Mouse (Mus musculus) ovary, postnatal 10 days (tissue): ENCODE results near the gene Zfp609.
"Not testable (repeated sequence)": the region's sequence is repeated elsewhere in the genome, so short reads cannot be mapped to it uniquely, and the experiment has no call there.

Experiments used
- DNase-seq: peaks from one replicate; pipeline ENCODE4 v3.0.0; 2022; ENCODE audit warnings: low spot score

Zfp609 gene

DNA sequence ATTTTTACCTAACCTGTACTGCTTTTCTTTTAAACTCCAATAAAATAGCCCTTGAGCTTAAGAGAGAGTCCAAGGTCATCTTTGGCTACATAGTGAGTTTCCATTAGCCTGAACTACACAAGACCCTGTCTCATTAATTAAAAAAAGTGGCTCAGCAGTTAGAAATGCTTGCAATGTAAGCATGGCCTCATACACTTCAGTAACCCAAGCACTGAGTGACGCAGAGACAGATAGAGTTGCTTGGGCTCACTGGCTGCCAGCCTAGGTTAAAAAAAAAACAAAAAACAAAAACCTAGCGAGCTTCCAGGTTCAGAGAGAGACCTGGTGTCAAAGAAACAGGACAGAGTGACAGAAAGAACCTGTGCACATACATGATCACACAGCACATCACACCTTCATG is 14.5 kb downstream of the Zfp609 start:
- DNase-seq = no peak

DNA sequence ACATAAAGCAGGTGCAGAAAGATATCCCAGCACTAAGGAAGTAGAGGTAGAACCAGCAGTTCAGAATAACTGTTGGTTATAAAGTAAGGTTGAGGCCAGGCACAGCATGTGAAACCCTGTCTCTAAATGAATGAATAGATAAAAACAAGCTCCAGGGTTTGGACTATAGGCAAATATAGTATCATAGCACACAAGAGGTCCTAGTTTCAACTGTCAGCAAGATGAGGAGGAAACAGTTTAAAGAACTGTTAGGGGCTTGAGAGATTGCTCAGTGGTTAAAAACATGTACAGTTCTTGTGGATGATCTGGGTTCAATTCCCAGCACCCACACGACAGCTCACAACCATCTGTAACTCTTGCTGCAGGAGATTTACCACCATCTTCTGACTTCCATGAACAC is 15.6 kb downstream of the Zfp609 start:
- DNase-seq = no peak

DNA sequence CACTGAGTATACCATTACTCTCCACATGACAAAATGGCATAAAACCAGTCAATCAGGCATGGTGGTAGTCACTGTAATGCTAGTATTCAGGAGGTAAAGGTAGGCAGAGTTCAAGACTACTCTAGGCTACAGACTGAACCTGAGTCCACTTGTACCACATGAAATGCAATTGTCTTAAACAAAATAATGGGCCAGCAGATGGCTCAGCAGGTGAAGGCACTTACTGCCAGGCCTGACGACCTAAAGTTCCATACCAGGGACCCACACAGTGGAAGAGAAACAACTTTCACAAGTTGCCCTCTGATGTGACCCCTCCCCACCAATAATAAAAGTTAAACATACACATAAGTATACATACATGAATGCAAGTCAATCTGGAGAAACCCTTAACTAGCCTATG is 19.5 kb downstream of the Zfp609 start:
- DNase-seq = no peak

DNA sequence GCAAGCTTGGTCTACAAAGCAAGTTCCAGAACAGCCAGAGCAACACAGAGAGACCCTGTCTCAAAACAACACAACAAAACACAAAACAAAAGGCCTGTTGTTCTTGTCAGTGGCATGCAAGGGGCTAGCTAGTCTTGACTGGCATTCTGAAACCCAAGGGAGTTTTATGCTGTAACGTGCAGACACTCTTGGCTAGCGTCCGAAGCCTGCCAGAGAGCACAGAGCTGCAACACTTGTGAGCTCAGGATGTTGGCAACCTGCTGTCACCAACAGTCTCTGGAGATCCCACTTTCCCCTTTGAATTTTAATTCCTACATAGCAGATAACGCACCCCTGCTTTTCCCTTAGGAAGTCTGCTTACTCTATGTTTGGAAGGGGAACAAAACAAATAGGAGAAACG is 20.1 kb downstream of the Zfp609 start:
- no peak for DNase-seq

DNA sequence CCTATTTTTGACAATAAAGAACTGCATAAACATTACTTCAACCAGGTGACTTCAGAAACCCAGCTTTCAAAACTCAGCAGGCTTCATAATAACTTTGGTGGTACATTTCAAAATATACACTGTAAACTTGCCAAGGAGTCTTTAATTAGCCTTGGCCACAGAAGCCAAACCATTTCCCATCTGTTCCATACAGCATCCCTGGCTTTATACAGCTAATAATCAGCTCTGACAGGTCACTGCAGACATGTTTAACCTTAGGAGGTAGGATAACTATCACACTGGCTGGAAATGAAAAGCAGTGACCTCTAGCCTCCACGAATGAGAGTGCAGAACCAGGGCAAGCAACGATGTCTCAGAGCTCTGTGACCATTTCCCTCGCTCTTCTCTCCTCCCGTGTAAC is 27.6 kb downstream of the Zfp609 start:
- DNase-seq = no peak

DNA sequence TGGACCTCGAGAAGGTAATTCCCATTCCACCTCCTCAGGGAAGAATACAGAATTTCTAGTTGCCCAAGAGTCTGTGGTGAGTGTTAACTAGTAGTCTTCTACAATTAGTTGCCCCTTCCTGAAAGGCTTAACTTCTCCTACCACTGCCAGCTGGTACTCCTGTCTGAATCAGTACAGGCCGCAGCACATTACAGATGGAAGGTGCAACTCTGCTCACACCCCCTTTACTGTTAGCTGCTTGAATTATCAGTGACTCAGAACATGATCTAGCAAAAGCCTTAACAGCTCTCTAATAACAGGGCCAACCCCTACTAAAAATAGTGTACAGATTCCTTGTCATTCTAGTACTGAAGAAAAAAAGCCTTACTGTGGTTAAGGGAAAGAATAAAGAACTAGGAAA is 31.7 kb downstream of the Zfp609 start:
- DNase-seq = no peak

DNA sequence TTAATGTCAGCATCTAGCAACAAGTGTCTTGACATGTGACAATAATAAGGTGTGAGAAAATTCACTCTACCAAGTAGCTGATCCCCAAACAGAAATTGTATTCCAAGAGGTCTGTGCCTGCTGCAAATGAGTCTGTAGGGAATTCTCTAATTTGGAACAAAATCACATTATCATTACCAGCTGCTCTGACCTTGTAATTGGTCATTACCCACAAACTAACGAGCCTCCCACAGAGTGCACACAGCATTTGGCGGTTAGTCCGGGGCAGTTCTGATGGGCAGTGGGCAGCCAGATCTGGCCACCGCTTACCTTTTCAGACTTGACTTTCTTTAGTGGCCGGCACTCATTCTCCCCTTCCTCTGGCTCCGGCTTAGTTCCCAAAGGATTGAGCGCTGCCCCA is 33.1 kb downstream of the Zfp609 start:
- no peak for DNase-seq

DNA sequence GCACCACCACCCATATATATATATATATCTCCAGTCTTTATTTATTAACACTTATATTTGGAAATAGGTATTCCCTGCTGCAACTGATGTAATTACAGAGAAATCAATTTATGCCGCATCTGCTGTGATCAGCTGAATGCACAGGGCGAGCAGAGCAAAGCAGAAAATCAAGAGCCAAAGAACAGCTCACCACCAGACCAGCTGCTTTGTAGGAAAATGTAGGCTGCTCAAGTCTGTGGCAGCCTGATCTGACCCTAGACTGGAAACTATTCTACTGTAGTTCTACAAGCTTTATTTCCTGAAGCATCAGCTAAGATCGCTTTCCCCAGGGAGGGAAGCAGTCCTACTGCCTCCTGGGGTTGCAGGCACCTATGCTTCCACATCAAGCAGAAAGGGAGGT is 33.9 kb downstream of the Zfp609 start:
- DNase-seq = no peak

DNA sequence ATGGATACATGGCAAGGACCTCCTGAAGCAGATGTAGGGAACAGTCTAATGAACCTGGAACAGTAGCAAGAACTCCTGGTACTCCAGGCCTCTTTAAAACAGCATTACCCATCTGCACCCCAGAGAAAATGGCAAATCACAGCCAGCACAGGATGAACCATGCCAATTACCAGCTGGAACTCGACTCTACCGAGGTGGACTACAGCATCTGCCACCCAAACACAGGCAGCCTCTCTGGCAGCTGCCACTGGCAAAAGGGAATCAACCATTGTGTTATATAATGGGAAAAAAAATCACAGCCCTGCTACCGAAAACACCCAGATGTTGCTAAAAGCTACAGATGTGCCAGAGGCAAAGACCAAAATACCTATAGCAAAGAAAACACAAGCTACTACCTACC is 34.3 kb downstream of the Zfp609 start:
- no peak for DNase-seq

DNA sequence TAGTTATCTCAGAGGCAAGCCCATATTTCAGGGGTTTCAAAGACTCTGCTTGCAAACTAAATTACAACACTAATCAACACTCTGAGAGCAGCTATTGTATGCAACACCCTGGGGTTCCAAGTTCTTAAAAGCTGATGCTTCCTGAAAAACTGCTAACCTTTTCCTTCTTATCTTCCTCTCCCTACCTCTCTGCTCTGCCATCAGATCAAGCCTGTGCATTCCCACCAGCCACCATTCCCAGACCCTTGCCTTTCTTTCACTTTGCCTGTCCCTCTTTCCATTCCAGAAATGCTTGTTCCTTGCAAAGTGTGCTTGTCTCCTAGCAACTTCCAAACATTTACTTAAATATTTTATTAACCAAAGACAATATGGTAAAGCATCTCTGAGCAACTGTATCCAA is 35.5 kb downstream of the Zfp609 start:
- no peak for DNase-seq

DNA sequence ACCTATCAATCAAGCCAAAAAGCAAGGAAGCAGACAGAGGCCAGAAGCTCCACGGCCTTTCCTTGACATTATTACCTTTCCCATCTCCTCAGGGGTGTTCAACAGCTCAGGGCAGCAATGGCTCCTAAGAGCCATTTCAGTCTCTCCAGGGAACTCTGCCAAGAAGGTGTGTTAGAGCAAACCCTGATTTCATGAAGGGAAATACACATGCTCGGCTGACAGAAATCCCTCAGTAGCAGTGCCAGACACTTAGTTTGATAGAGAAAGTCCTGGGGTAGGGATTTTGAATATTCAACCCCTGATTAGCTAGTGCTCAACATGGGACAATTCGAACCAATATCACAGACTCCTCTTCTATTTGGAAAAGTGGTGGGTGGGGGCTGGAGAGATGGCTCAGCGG is 36.3 kb downstream of the Zfp609 start:
- no peak for DNase-seq

DNA sequence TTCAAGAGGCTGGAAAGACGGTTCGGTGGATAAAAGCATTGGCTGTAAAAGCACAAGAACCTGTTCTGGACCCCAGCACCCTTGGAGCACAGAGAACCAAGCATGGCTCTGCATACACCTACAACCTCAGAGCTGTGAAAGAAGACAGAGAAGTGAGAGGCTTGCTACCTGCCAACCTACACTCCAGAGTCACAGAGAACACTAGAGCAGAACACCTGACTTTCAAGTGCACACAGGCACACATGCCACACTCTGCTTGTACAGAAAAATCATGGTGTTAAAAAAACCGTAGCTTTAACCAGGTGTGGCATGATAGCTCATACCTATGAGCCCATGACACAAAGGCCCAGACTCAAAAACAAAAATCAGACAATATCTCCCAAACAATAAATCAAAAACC is 37.6 kb downstream of the Zfp609 start:
- no peak for DNase-seq

DNA sequence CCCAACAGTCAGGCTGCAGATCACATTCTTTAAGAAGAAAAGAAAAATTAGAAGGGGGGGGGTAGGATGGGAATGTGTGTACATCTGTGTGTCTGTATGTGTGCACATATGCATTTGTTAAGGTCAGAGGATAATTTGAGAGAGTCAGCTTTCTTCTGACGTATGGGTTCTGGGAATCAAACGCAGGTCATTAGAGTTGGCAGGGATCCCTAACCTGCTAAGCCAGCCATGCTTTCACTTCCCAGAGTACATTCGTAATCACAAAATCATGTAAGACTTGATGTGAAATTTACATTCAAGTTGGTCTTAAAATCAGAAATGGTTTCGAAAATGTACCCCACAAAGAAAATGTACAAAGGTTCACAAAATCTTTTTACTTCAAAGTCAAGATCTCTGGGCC is 38.8 kb downstream of the Zfp609 start:
- DNase-seq = no peak

DNA sequence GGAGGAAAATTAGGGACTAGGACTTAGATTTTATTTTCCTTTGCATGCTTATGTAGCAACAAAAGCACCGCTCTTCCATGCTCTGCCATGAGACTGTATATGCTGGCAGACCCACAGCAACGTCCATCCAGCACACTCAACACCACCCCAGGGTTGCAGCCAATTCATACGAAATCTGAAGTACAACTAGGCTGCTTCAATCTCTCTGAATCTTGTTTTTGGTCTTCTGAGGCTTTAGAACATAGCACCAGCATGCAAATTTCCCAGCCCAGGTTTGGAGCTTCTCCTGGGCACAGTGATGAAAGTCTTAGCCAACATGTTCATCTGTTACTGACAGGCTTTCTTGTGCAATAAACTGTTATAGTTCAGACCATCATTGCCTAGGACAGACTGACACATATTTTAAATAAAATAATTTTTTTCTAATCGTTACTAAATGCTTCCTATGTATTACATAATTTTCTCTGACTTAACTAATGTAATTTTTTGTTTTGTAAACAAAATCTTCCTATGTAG is 39.5 kb downstream of the Zfp609 start:
- no peak for DNase-seq

DNA sequence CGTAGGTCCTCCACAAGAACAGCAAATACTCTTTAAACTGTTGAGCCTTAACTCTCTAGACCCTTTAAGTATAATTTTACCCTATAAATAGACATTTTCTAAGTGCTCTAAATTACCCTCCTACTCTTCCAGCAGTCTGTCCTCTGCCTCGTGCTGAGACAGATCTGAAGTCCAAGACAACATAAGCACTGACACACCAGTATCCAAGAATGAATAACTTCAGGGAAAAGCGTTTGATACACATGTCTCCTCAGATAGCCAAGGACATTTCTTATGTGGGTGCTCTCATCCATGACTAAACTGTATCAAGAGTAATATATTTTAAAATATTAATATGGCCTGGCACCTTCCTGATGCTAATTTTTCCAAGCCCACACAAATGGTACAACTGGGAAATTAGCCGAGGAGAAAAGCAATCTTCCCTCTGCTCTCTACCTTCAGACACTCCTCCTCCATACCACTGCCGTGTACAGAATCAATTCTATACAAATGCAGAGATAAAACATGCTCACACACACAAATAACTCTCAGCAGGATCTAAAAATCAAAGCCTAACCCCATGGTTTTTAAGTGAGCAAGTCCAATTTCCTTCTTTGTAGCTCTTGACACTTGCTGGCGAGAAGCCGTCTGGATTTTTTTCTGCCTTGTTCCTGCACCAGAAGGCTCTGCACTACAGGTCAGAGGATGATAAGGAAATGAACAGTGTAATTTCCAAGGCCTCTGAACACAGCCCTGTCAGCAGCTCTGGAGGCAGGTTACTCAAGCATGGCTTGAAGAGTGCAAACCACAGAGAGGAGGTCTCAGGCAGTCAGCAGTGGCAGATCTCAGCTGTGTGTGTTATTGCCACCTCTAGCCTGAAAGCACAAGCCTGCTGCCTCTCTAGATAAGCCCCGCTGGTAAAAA is 40.2 kb downstream of the Zfp609 start:
- no peak for DNase-seq

DNA sequence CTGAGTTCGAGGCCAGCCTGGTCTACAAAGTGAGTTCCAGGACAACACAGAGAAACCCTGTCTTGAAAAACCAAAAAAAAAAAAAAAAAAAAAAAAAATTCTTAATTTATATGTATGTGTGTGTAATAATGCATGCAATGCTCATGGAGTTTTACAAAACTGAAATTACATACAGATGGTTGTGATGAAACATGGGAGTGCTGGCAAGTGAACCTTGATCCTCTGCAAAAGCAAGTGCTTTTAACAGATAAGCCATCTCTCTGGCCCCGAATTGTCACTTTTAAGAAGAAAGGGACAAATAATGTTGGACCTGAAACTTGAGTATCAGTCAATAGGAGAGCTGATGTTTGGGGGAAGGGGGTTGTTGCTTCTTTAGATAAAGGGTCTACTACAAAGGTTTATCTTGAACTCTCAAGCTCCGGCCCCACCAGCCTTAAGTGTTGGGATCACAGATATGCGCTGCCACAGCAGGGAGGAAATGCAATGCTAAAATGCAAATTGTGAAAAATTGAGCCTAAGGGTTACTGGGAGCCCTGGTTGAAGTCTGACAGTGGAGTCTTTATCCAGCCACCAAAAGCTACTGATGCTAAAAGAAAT is 41.5 kb downstream of the Zfp609 start:
- no peak for DNase-seq

DNA sequence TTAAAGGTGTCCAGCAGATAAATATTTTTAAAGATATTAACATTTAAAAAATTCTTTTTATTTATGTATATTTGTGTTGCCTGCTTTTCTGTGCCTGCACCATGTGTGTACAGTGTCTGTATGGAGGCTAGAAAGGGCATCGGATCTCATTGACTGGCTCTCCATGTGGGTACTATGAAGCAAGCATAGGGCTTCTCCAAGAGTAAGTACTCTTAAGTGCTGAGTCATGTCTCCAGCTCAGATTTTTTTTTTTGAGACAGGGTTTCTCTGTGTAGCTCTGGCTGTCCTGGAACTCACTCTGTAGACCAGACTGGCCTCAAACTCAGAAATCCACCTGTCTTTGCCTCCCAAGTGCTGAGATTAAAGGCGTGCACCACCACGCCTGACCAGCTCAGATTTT is 47.7 kb downstream of the Zfp609 start:
- DNase-seq = not testable (repeated sequence)

DNA sequence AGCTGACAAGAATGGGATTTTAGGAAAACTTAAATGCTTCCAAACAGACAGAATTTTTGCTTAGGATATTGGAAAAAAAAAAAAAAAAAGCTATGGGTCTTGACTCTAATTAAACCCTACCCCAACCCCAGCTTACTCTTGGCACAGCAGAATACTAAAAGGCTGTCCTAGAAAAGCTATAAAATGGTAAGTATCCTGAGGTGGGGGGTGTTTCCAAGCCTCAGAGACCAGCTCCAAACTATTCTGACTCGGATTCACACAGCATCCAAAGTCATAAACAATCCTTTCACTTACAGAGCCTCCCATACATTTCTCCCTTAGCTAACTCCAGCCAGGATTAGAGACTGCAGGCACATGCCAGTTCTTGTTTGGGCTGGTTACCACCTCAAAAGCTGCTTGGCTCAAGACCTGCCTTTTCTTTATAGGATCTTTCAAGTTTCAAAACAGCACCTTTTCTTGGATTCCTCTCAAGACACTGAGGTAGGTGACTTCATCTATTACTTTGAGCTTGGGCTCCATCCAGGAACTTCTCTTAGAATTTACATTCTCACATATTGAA is 50.4 kb downstream of the Zfp609 start:
- no peak for DNase-seq

DNA sequence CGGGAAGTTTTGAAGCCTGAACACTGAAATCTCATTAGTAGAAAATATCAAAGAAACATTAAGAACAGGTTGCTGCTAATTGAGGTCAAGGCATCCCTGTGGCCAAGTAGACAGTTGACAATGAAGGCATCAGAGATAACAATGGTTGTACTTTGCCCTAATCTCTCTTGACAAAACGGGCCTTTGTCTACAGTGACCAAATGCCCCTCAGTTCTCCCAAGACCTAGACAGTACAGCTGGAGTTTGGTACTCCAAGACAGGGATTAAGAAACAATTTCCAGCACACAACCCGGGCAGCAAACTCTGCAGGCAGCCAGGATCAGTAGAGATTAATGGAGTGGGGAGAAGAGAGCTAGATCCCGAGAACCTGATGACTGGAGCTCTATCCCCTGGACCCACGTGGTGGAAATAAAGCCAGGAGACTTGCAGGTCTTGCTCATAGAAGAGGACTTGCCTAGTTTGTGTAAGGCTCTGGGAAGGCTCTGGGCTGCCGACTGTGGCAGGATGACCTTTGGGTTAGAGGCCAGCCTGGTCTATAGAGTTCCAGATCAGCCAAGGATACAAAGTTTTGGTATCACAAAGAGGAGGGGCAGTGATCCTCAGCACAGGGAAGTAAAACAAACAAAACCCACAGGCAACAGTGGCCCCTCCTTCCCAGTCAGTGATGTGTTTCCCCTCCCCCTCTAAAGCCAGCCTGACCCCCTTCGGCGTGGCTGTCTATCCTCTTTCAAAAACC is 51.1 kb downstream of the Zfp609 start:
- no peak for DNase-seq

DNA sequence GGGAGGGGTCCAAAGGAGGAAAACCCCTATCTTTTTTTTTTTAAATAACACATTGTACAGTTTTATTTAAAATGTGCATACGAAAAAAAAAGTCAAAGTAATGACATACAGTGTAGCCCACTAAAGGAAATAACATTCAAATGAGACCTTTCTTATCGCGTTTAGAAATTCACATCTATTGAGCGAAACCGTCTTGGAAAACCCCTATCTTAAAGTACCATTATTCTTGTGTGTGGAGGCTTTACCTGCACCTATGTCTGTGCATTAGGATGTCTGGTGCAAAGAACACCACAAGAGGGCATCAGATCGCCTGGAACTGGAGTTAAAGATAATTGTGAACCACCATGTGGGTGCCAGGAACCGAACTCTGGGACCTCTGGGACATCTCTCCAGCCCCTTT is 53.6 kb downstream of the Zfp609 start:
- no peak for DNase-seq

DNA sequence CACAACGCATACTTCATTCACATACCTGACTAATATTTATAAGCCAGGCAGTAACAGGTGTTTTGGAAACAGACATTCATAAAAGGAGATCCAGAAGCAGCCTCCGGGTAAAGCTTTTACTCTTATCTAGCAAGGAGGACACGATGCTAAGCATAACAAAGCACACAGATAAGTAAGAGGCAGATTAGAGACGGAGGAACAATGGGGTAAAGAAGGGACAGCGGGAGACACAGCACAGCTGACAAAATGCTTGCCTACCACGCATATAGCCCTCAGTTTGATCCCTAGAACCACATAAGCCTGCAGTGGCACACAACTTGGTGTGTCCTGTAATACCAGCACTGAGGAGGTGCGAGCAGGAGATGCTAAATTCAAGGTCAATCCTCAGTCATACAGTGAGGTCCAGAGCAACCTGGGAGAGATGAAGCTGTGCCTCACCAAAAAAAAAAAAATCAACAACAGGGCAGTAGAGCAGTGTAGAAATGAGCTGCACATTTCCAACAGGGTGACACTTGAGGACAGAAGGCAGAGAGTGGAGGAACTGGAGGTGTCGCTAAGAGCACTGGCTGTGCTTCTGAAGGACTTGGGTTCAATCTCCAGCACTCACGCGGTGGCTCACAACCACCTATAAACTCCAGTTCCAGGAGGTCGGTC is 56.2 kb downstream of the Zfp609 start:
- no peak for DNase-seq

DNA sequence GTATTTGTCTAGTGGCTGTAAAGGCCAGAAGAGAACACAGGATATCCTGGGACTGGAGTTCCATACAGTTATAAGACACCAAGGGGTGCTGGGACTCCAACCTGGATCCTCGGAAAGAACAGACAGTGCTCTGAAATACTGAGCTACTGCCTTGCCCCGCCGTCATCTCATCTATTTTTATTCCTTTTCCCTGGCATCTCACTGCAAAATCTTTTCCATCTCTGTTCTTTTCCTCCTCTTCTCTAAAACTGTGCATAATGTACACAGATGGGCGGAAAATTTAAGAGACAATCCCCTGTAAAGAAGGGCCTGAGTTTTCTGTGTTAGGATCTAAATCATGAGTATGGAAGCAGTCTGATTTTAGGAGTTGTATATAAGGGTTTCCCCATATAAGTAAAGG is 64.6 kb downstream of the Zfp609 start:
- no peak for DNase-seq
